Mouse (Mus musculus) kidney, embryonic 15.5 days (tissue): ENCODE measurements around the gene Csf3. TPM values are rescaled to one million over a fixed set of nuclear protein-coding genes. Genes with fewer than 3 reads are reported as not detected.

ENCODE experiments used
- polyA plus RNA-seq: library from polyadenylated mRNA; unstranded; fragments of >200 nt; fragmentation: Nextera tagmentation; extraction: Ambion mirVana; gene quantifications from 2 replicates; pipeline ENCODE4 v1.2.1, GENCODE M21; 2015

Csf3 gene
- polyA plus RNA-seq, 1 experiment from 2014 or later = not detected

Other genes with a start within 250 kb of the Csf3 start
- 0.43 and 0.44 TPM in 2 replicates for gene Ikzf3, start 155.2 kb upstream of the Csf3 start, polyA plus RNA-seq
- 0.12 and 0.27 TPM in 2 replicates for gene Zpbp2, start 150.2 kb upstream of the Csf3 start, polyA plus RNA-seq
- gene Ormdl3, start 113.9 kb upstream of the Csf3 start, polyA plus RNA-seq = 59.4 and 61.1 TPM in 2 replicates
- gene Lrrc3c, start 103.0 kb upstream of the Csf3 start, polyA plus RNA-seq = not detected in 2 replicates
- gene Gm12355, start 75.6 kb upstream of the Csf3 start, polyA plus RNA-seq = 1.1 and 1.5 TPM in 2 replicates
- not detected in 2 replicates for gene Gsdma3, start 74.9 kb upstream of the Csf3 start, polyA plus RNA-seq
- not detected in 2 replicates for gene Gsdma2, start 54.5 kb upstream of the Csf3 start, polyA plus RNA-seq
- gene Gsdma, start 36.9 kb upstream of the Csf3 start, polyA plus RNA-seq = 0.06 and 0.13 TPM in 2 replicates
- 262 and 280 TPM in 2 replicates for gene Psmd3, start 18.7 kb upstream of the Csf3 start, polyA plus RNA-seq
- 58.2 and 64.7 TPM in 2 replicates for gene Med24, start 28.2 kb downstream of the Csf3 start, polyA plus RNA-seq
- gene Thra, start 39.4 kb downstream of the Csf3 start, polyA plus RNA-seq = 21.7 and 26.9 TPM in 2 replicates
- 2.0 and 2.3 TPM in 2 replicates for gene Nr1d1, start 74.1 kb downstream of the Csf3 start, polyA plus RNA-seq
- gene Msl1, start 94.3 kb downstream of the Csf3 start, polyA plus RNA-seq = 25.1 and 25.8 TPM in 2 replicates
- gene Casc3, start 103.6 kb downstream of the Csf3 start, polyA plus RNA-seq = 40.6 and 40.8 TPM in 2 replicates
- 1.6 and 1.7 TPM in 2 replicates for gene Rapgefl1, start 135.5 kb downstream of the Csf3 start, polyA plus RNA-seq
- gene Wipf2, start 162.4 kb downstream of the Csf3 start, polyA plus RNA-seq = 4.2 and 5.2 TPM in 2 replicates
- 36.3 and 39.1 TPM in 2 replicates for gene Cdc6, start 206.5 kb downstream of the Csf3 start, polyA plus RNA-seq
- 29.3 and 32.1 TPM in 2 replicates for gene Rara, start 226.6 kb downstream of the Csf3 start, polyA plus RNA-seq